Mouse (Mus musculus): Measurements from ENCODE around the gene Lst1. TPM values are rescaled to one million over a fixed set of nuclear protein-coding genes. Genes with fewer than 3 reads are reported as not detected.

The Lst1 gene
- polyA plus RNA-seq, 1 experiment from 2014 or later, result 9.9 TPM

Small RNA genes lying within 50 kb of the gene (microRNA-seq; reads per million reads assigned to microRNA genes)
- gene Mir6973a (not detected), gene Mir6974 (not detected)

Other genes starting within 250 kb of the Lst1 start
- gene Hspa1b, start 229.2 kb downstream of the Lst1 start, polyA plus RNA-seq (2016; fragmentation: Nextera tagmentation; extraction: Ambion mirVana), result 0.22 TPM in 1 of 2 replicates, not detected in the other
- not detected in 2 replicates for gene Gm20481, start 218.5 kb downstream of the Lst1 start, polyA plus RNA-seq (2016; fragmentation: Nextera tagmentation; extraction: Ambion mirVana)
- 2.3 and 2.8 TPM in 2 replicates for gene Hspa1a, start 216.3 kb downstream of the Lst1 start, polyA plus RNA-seq (2016; fragmentation: Nextera tagmentation; extraction: Ambion mirVana)
- gene Hspa1l, start 215.7 kb downstream of the Lst1 start, polyA plus RNA-seq (2016; fragmentation: Nextera tagmentation; extraction: Ambion mirVana), result 1.1 and 1.7 TPM in 2 replicates
- 188 and 202 TPM in 2 replicates for gene Lsm2, start 206.6 kb downstream of the Lst1 start, polyA plus RNA-seq (2016; fragmentation: Nextera tagmentation; extraction: Ambion mirVana)
- gene Vars, start 187.5 kb downstream of the Lst1 start, polyA plus RNA-seq (2016; fragmentation: Nextera tagmentation; extraction: Ambion mirVana), result 139 and 142 TPM in 2 replicates
- 0.14 and 0.23 TPM in 2 replicates for gene Vwa7, start 171.9 kb downstream of the Lst1 start, polyA plus RNA-seq (2016; fragmentation: Nextera tagmentation; extraction: Ambion mirVana)
- gene Sapcd1, start 160.4 kb downstream of the Lst1 start, polyA plus RNA-seq (2016; fragmentation: Nextera tagmentation; extraction: Ambion mirVana), result 5.2 and 6.8 TPM in 2 replicates
- gene Msh5, start 141.7 kb downstream of the Lst1 start, polyA plus RNA-seq (2016; fragmentation: Nextera tagmentation; extraction: Ambion mirVana), result 6.9 and 7.6 TPM in 2 replicates
- 145 and 165 TPM in 2 replicates for gene Clic1, start 138.5 kb downstream of the Lst1 start, polyA plus RNA-seq (2016; fragmentation: Nextera tagmentation; extraction: Ambion mirVana)
- 595 and 615 TPM in 2 replicates for gene Ddah2, start 129.4 kb downstream of the Lst1 start, polyA plus RNA-seq (2016; fragmentation: Nextera tagmentation; extraction: Ambion mirVana)
- not detected in 2 replicates for gene Ly6g6c, start 123.1 kb downstream of the Lst1 start, polyA plus RNA-seq (2016; fragmentation: Nextera tagmentation; extraction: Ambion mirVana)
- 0.52 and 0.93 TPM in 2 replicates for gene Mpig6b, start 122.3 kb downstream of the Lst1 start, polyA plus RNA-seq (2016; fragmentation: Nextera tagmentation; extraction: Ambion mirVana)
- gene Ly6g6e, start 111.5 kb downstream of the Lst1 start, polyA plus RNA-seq (2016; fragmentation: Nextera tagmentation; extraction: Ambion mirVana), result 0.24 TPM in 1 of 2 replicates, not detected in the other
- gene Ly6g6d, start 110.4 kb downstream of the Lst1 start, polyA plus RNA-seq (2016; fragmentation: Nextera tagmentation; extraction: Ambion mirVana), result 1.1 and 1.7 TPM in 2 replicates
- 0.47 TPM in 2 replicates for gene Ly6g6f, start 102.8 kb downstream of the Lst1 start, polyA plus RNA-seq (2016; fragmentation: Nextera tagmentation; extraction: Ambion mirVana)
- gene Abhd16a, start 99.2 kb downstream of the Lst1 start, polyA plus RNA-seq (2016; fragmentation: Nextera tagmentation; extraction: Ambion mirVana), result 69.0 and 72.3 TPM in 2 replicates
- gene Ly6g5c, start 80.2 kb downstream of the Lst1 start, polyA plus RNA-seq (2016; fragmentation: Nextera tagmentation; extraction: Ambion mirVana), result not detected in 2 replicates
- 1.0 and 1.5 TPM in 2 replicates for gene Ly6g5b, start 73.0 kb downstream of the Lst1 start, polyA plus RNA-seq (2016; fragmentation: Nextera tagmentation; extraction: Ambion mirVana)
- 22.2 and 26.4 TPM in 2 replicates for gene Gpank1, start 67.0 kb downstream of the Lst1 start, polyA plus RNA-seq (2016; fragmentation: Nextera tagmentation; extraction: Ambion mirVana)
- gene Csnk2b, start 66.4 kb downstream of the Lst1 start, polyA plus RNA-seq (2016; fragmentation: Nextera tagmentation; extraction: Ambion mirVana), result 279 TPM in 2 replicates
- 8.0 and 9.1 TPM in 2 replicates for gene D17H6S53E, start 62.1 kb downstream of the Lst1 start, polyA plus RNA-seq (2016; fragmentation: Nextera tagmentation; extraction: Ambion mirVana)
- gene Apom, start 56.4 kb downstream of the Lst1 start, polyA plus RNA-seq (2016; fragmentation: Nextera tagmentation; extraction: Ambion mirVana), result 0.65 and 1.5 TPM in 2 replicates
- gene Bag6, start 53.3 kb downstream of the Lst1 start, polyA plus RNA-seq (2016; fragmentation: Nextera tagmentation; extraction: Ambion mirVana), result 84.0 and 95.3 TPM in 2 replicates
- gene Prrc2a, start 23.5 kb downstream of the Lst1 start, polyA plus RNA-seq (2016; fragmentation: Nextera tagmentation; extraction: Ambion mirVana), result 236 and 239 TPM in 2 replicates
- 7.7 and 8.2 TPM in 2 replicates for gene Aif1, start 12.4 kb downstream of the Lst1 start, polyA plus RNA-seq (2016; fragmentation: Nextera tagmentation; extraction: Ambion mirVana)
- gene Ltb, start 6.0 kb upstream of the Lst1 start, polyA plus RNA-seq (2016; fragmentation: Nextera tagmentation; extraction: Ambion mirVana), result 0.48 and 0.62 TPM in 2 replicates
- gene Tnf, start 13.6 kb upstream of the Lst1 start, polyA plus RNA-seq (2016; fragmentation: Nextera tagmentation; extraction: Ambion mirVana), result not detected in 2 replicates
- gene Lta, start 16.9 kb upstream of the Lst1 start, polyA plus RNA-seq (2016; fragmentation: Nextera tagmentation; extraction: Ambion mirVana), result not detected in 2 replicates
- gene Gm16181, start 32.4 kb upstream of the Lst1 start, polyA plus RNA-seq (2016; fragmentation: Nextera tagmentation; extraction: Ambion mirVana), result 0.38 TPM in 1 of 2 replicates, not detected in the other
- 18.8 and 19.6 TPM in 2 replicates for gene Atp6v1g2, start 45.2 kb upstream of the Lst1 start, polyA plus RNA-seq (2016; fragmentation: Nextera tagmentation; extraction: Ambion mirVana)
- gene Nfkbil1, start 47.4 kb upstream of the Lst1 start, polyA plus RNA-seq (2016; fragmentation: Nextera tagmentation; extraction: Ambion mirVana), result 10.9 and 11.4 TPM in 2 replicates
- gene Ddx39b, start 53.3 kb upstream of the Lst1 start, polyA plus RNA-seq (2016; fragmentation: Nextera tagmentation; extraction: Ambion mirVana), result 565 and 579 TPM in 2 replicates
- gene H2-D1, start 74.3 kb upstream of the Lst1 start, polyA plus RNA-seq (2016; fragmentation: Nextera tagmentation; extraction: Ambion mirVana), result 45.5 and 47.8 TPM in 2 replicates
- 0.08 and 0.17 TPM in 2 replicates for gene H2-Q1, start 132.0 kb upstream of the Lst1 start, polyA plus RNA-seq (2016; fragmentation: Nextera tagmentation; extraction: Ambion mirVana)
- gene H2-Q2, start 153.8 kb upstream of the Lst1 start, polyA plus RNA-seq (2016; fragmentation: Nextera tagmentation; extraction: Ambion mirVana), result 0.15 and 0.20 TPM in 2 replicates
- 1.9 and 2.3 TPM in 2 replicates for gene H2-Q4, start 191.2 kb upstream of the Lst1 start, polyA plus RNA-seq (2016; fragmentation: Nextera tagmentation; extraction: Ambion mirVana)
- 0.09 and 0.27 TPM in 2 replicates for gene H2-Q6, start 236.4 kb upstream of the Lst1 start, polyA plus RNA-seq (2016; fragmentation: Nextera tagmentation; extraction: Ambion mirVana)